Mouse (Mus musculus) G1E (cell line): ENCODE results near the gene Chst7. TPM values are rescaled to one million over a fixed set of nuclear protein-coding genes. Genes with fewer than 3 reads are reported as not detected.

Experiments
- ATAC-seq: 2 replicates; pipeline ENCODE4 v1.8.0; 2016; ENCODE audit warnings: mild to moderate bottlenecking; ENCODE audit not compliant: insufficient number of reproducible peaks, poor library complexity, low FRiP score, severe bottlenecking; ENCODE audit errors: extremely low read depth
- DNase-seq: peaks from one replicate; pipeline ENCODE4 v3.0.0; 2012; ENCODE audit warnings: low spot score
- H3K27me3 ChIP-seq: 2 replicates; pipeline ENCODE4 v1.6.1; 2012; ENCODE audit warnings: mild to moderate bottlenecking, low read length, inconsistent platforms; ENCODE audit not compliant: insufficient read depth
- H3K36me3 ChIP-seq: replicated peaks from 2 replicates; pipeline ENCODE3; 2012; ENCODE audit warnings: mild to moderate bottlenecking, inconsistent platforms
- H3K4me1 ChIP-seq: 2 replicates; pipeline ENCODE4 v1.6.1; 2012; ENCODE audit warnings: low read depth, low read length, inconsistent platforms, mixed read lengths; ENCODE audit not compliant: insufficient read depth
- H3K4me3 ChIP-seq: 2 replicates; pipeline ENCODE4 v1.5.1; 2012; ENCODE audit warnings: low read depth, mild to moderate bottlenecking, inconsistent platforms, low read length, moderate library complexity, mixed read lengths
- H3K9me3 ChIP-seq: replicated peaks from 2 replicates; pipeline ENCODE4 v1.6.1; 2012; ENCODE audit warnings: inconsistent platforms
- CTCF ChIP-seq: IDR thresholded peaks from 2 replicates; pipeline ENCODE4 v1.5.1; 2012; ENCODE audit warnings: low read depth, low read length, inconsistent platforms, mixed read lengths
- GATA1 ChIP-seq: IDR thresholded peaks from 2 replicates; pipeline ENCODE4 v1.6.1; 2012; ENCODE audit warnings: borderline replicate concordance, low read length, inconsistent platforms, mixed read lengths
- GATA2 ChIP-seq: IDR thresholded peaks from 2 replicates; pipeline ENCODE4 v1.6.1; 2012; ENCODE audit warnings: low read depth, low read length, inconsistent platforms, borderline replicate concordance
- POLR2AphosphoS5 ChIP-seq: IDR thresholded peaks from 2 replicates; pipeline ENCODE4 v1.6.1; 2012; ENCODE audit warnings: low read depth, low read length, inconsistent platforms; ENCODE audit not compliant: insufficient replicate concordance
- TAL1 ChIP-seq: conservative IDR thresholded peaks from 2 replicates; pipeline ENCODE4 v1.6.1; 2012; ENCODE audit warnings: low read depth, low read length, inconsistent platforms, mixed read lengths
- polyA plus RNA-seq: library from polyadenylated mRNA; stranded (reverse); fragments of >175 nt; gene quantifications from 2 replicates; pipeline ENCODE4 v1.2.3, GENCODE M21; 2012
- total RNA-seq, 2 experiments: library from RNA; stranded (forward) in 1 of 2; stranded (reverse) in 1 of 2; fragments of 200-1000 nt in 1 of 2; fragments of >200 nt in 1 of 2; fragmentation: Nextera tagmentation in 1 of 2; gene quantifications; 2 replicates each; pipeline ENCODE4 v1.2.3; 2014 to 2017

The Chst7 gene
- total and polyA plus RNA-seq, 3 experiments = not detected

- ATAC-seq (no peak), DNase-seq (no peak)
- Histone ChIP-seq H3K4me3 (no peak overlapping the region), H3K36me3 (no peaks in the 10 kb centered on the region), H3K27me3 (no peaks in the 10 kb centered on the region), H3K9me3 (no peaks in the 10 kb centered on the region), H3K4me1 (no peaks in the 10 kb centered on the region)
- TF ChIP-seq POLR2AphosphoS5 (no peak), GATA2 (no peak), CTCF (no peak), GATA1 (no peak), TAL1 (no peak)
Measured at GRCm38 (mm10) chrX:20066636-20067035, 7.3 kb downstream of the Chst7 start.

- no peaks in the 10 kb centered on the region for H3K36me3 ChIP-seq
- no peak for ATAC-seq
- TF ChIP-seq POLR2AphosphoS5 (no peak), TAL1 (no peak), GATA2 (no peak), CTCF (no peak), GATA1 (no peak)
Measured at GRCm38 (mm10) chrX:20070196-20070595, 10.8 kb downstream of the Chst7 start.

GRCm38 (mm10) chrX:20117717-20118116 is 58.4 kb downstream of the Chst7 start:
- H3K4me1 ChIP-seq = no peaks in the 10 kb centered on the region
- H3K9me3 ChIP-seq = no peaks in the 10 kb centered on the region
- DNase-seq = no peak
- no peak for ATAC-seq
- H3K36me3 ChIP-seq = no peaks in the 10 kb centered on the region
- TF ChIP-seq CTCF (no peak), POLR2AphosphoS5 (no peak), GATA1 (no peak), GATA2 (no peak), TAL1 (no peak)
- H3K27me3 ChIP-seq = no peaks in the 10 kb centered on the region
- no peak overlapping the region for H3K4me3 ChIP-seq

More at GRCm38 (mm10) chrX:20070196-20070595, 10.8 kb downstream of the Chst7 start:
- DNase-seq = no peak
- no peaks in the 10 kb centered on the region for H3K9me3 ChIP-seq
- H3K4me1 ChIP-seq = no peaks in the 10 kb centered on the region
- no peak overlapping the region for H3K4me3 ChIP-seq
- H3K27me3 ChIP-seq = no peaks in the 10 kb centered on the region

- no peak for TF ChIP-seq POLR2AphosphoS5
- no peak for TF ChIP-seq GATA1
- Histone ChIP-seq H3K9me3 (no peaks in the 10 kb centered on the region), H3K4me1 (no peaks in the 10 kb centered on the region), H3K36me3 (no peaks in the 10 kb centered on the region), H3K27me3 (no peaks in the 10 kb centered on the region), H3K4me3 (no peak overlapping the region)
- DNase-seq = no peak
- no peak for ATAC-seq
Measured at GRCm38 (mm10) chrX:20125481-20125880, 66.1 kb downstream of the Chst7 start.

GRCm38 (mm10) chrX:20128951-20129350 is 69.6 kb downstream of the Chst7 start:
- H3K36me3 ChIP-seq = no peaks in the 10 kb centered on the region
- no peaks in the 10 kb centered on the region for H3K27me3 ChIP-seq
- no peak for ATAC-seq
- no peaks in the 10 kb centered on the region for H3K9me3 ChIP-seq
- DNase-seq = no peak
- no peak for TF ChIP-seq GATA1
- no peak overlapping the region for H3K4me3 ChIP-seq
- no peaks in the 10 kb centered on the region for H3K4me1 ChIP-seq

GRCm38 (mm10) chrX:20129466-20129865 is 70.1 kb downstream of the Chst7 start:
- no peak for TF ChIP-seq CTCF
- no peak for TF ChIP-seq POLR2AphosphoS5
- TF ChIP-seq GATA2 = no peak
- no peak for TF ChIP-seq TAL1
- TF ChIP-seq GATA1 = no peak
- no peaks in the 10 kb centered on the region for H3K9me3 ChIP-seq
- H3K4me1 ChIP-seq = no peaks in the 10 kb centered on the region
- DNase-seq (no peak), ATAC-seq (no peak)
- no peaks in the 10 kb centered on the region for H3K27me3 ChIP-seq
- no peak overlapping the region for H3K4me3 ChIP-seq
- H3K36me3 ChIP-seq = no peaks in the 10 kb centered on the region

Other genes with a start within 250 kb of the Chst7 start
- gene Slc9a7, start 232.2 kb downstream of the Chst7 start, total RNA-seq (2014; fragmentation: Nextera tagmentation) = not detected in 2 replicates
- not detected in 2 replicates for gene Slc9a7, start 232.2 kb downstream of the Chst7 start, total RNA-seq (2017)
- gene Slc9a7, start 232.2 kb downstream of the Chst7 start, polyA plus RNA-seq = not detected in 2 replicates